Mouse (Mus musculus) MEL (cell line): ENCODE results near the gene Traf3ip2.

Experiments
- CTCF ChIP-seq, 3 experiments: IDR thresholded peaks in 2 of 3; conservative IDR thresholded peaks in 1 of 3; 2 replicates each; pipeline ENCODE4 v1.5.1; 2011 to 2012; ENCODE audit warnings: low read length in 3 of 3, low read depth in 2 of 3, mild to moderate bottlenecking in 2 of 3, improper control_type of control experiment in 1 of 3, inconsistent platforms in 1 of 3, mixed read lengths in 1 of 3, moderate library complexity in 1 of 3; ENCODE audit not compliant: control insufficient read depth in 1 of 3, insufficient read depth in 1 of 3, poor library complexity in 1 of 3, severe bottlenecking in 1 of 3
- EP300 ChIP-seq, 2 experiments: IDR thresholded peaks; 2 replicates each; pipeline ENCODE4 v1.6.1; 2011; ENCODE audit warnings: improper control_type of control experiment in 2 of 2, low read length in 2 of 2, low read depth in 1 of 2, mild to moderate bottlenecking in 1 of 2
- GATA1 ChIP-seq: IDR thresholded peaks from 2 replicates; pipeline ENCODE4 v1.6.1; 2011; ENCODE audit warnings: low read depth, low read length, improper control_type of control experiment
- MAZ ChIP-seq: IDR thresholded peaks from 2 replicates; pipeline ENCODE4 v1.6.1; 2012; ENCODE audit warnings: low read depth, mild to moderate bottlenecking, inconsistent platforms, low read length, improper control_type of control experiment
- MYC ChIP-seq: IDR thresholded peaks from 2 replicates; pipeline ENCODE4 v1.6.1; 2011; ENCODE audit warnings: low read depth, mild to moderate bottlenecking, low read length, improper control_type of control experiment, moderate library complexity
- NELFE ChIP-seq: IDR thresholded peaks from 2 replicates; pipeline ENCODE4 v1.6.1; 2011; ENCODE audit warnings: low read depth, low read length, improper control_type of control experiment
- POLR2A ChIP-seq, 2 experiments: IDR thresholded peaks; 2 replicates each; pipeline ENCODE4 v1.6.1; 2011 to 2012; ENCODE audit warnings: low read length in 2 of 2, mild to moderate bottlenecking in 2 of 2, control low read depth in 1 of 2, improper control_type of control experiment in 1 of 2, low read depth in 1 of 2, moderate library complexity in 1 of 2; ENCODE audit not compliant: control insufficient read depth in 1 of 2, insufficient read depth in 1 of 2, poor library complexity in 1 of 2
- POLR2AphosphoS2 ChIP-seq: IDR thresholded peaks from 2 replicates; pipeline ENCODE4 v1.6.1; 2011; ENCODE audit warnings: low read length, improper control_type of control experiment
- POLR2AphosphoS5 ChIP-seq: IDR thresholded peaks from 2 replicates; pipeline ENCODE4 v1.6.1; 2012; ENCODE audit warnings: low read depth, borderline replicate concordance, mild to moderate bottlenecking, inconsistent platforms, low read length, moderate library complexity, mixed read lengths
- TBP ChIP-seq: IDR thresholded peaks from 2 replicates; pipeline ENCODE4 v1.8.0; 2011; ENCODE audit warnings: low read depth, low read length, improper control_type of control experiment
- USF1 ChIP-seq: IDR thresholded peaks from 2 replicates; pipeline ENCODE4 v1.6.1; 2014; ENCODE audit warnings: low read depth, mild to moderate bottlenecking, inconsistent platforms, low read length, improper control_type of control experiment, moderate library complexity
- ZC3H11A ChIP-seq: IDR thresholded peaks from 2 replicates; pipeline ENCODE4 v1.6.1; 2012; ENCODE audit warnings: low read depth, mild to moderate bottlenecking, inconsistent platforms, low read length, improper control_type of control experiment

DNA sequence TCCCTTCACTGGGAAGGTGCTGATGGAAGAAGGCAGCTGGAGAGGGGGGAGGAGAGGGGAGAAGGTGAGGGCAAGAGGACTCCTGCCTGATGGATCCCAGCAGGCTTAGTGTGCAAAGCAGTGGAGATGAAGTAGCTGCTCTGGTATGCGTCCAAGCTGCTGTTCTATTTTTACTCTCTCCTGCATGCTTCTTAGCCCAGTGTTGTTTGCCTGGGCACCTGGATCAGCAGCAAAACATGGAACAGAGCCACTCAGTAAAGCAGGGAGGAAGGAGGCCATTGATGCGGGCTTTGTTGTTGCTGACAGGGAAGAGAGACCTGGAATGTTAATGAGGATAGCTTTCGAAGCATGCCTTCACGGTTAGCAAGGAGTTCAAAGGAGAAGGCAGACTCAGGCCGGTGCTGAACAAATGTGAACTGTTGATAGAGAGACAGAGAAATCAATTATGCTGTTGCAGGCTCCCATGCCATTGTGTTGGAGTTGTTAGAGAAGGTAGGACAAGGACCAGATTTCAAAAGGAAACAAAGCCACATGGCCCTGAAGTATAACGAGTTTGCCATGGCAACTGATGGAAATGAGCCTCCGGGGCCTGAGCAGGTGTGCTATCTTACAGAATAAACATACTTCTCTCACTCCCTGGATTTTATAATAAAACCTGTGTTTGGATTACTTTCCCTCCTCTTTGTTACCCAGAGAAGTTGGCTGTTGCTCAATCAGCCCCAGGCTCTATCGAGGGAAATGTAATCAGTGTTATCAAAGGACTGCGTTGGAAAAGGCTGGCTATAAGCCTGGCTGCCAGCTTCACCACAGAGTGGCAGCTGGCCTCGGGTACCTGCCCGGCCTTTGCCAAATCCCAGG is 46.9 kb downstream of the Traf3ip2 start:
- TF ChIP-seq NELFE = no peak
- TF ChIP-seq ZC3H11A = no peak
- no peak for TF ChIP-seq CTCF (IDR thresholded peaks at IDR 0.05 in 2 of 3, conservative IDR thresholded peaks at IDR 0.05 in 1 of 3; ENCODE audit: control insufficient read depth in 1 of 3, insufficient read depth in 1 of 3, low read depth in 2 of 3, low read length in 3 of 3, poor library complexity in 1 of 3, severe bottlenecking in 1 of 3)
- no peak for TF ChIP-seq GATA1
- TF ChIP-seq POLR2A (IDR thresholded peaks at IDR 0.05; ENCODE audit: control insufficient read depth in 1 of 2, insufficient read depth in 1 of 2, low read depth in 1 of 2, low read length in 2 of 2, poor library complexity in 1 of 2) = no peak
- no peak for TF ChIP-seq EP300 (IDR thresholded peaks at IDR 0.05; ENCODE audit: low read depth in 1 of 2, low read length in 2 of 2)
- no peak for TF ChIP-seq POLR2AphosphoS2
- no peak for TF ChIP-seq POLR2AphosphoS5
- TF ChIP-seq MAZ = no peak
- TF ChIP-seq TBP = no peak
- TF ChIP-seq MYC = no peak
- no peak for TF ChIP-seq USF1
